Mouse (Mus musculus): ENCODE data around the gene AC124502.3. TPM values are rescaled to one million over a fixed set of nuclear protein-coding genes. Genes with fewer than 3 reads are reported as not detected.
A peak's percentile ranks its signal among the peaks of the same experiment; 100 is the strongest.

Gene AC124502.3
- total RNA-seq, 2 experiments from 2014 or later, result 3.4 to 6.9 TPM

DNA sequence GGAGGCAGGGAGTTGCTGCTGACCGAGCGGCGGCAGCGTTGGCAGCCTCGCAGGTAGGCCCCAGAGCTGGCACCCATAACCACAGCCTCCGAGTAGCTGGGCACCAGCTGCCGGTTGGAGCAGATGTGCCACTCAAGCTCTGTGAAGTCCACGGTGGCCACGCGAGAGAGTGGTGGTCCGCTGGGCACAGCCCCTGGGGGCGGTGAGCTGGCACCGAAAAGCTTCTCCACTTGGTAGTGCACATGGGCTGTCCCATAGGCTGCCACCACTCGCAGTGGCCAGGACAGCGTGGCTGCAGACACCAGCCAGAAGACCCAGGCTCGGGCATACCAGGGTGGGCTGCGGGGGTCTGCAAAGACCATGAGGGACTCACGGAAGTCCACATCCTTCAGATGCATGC, 43.3 kb downstream of the AC124502.3 start:
- DNase-seq (ENCODE audit: low spot score in 2 of 2), result no peak

DNA sequence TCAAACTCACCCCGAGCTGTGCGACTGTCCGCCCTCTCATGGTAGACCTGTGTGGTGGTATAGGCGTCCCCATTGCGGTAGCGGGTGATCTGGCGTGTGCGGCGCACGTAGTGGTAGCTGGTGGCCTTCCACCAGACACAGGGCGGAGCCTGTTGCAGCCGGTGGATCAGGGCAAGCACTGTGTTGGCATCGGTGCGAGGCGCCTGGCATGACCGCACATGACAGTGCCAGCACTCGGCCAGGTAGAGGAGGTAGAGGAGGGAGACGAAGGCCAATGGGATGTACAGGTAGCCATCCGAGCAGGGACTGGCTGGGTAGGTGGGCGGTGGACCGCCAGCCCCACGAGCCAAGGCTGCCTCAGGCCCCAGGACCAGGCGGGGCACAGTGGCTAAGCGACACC, 43.9 kb downstream of the AC124502.3 start:
- no peak for DNase-seq (ENCODE audit: low spot score in 2 of 2)

DNA sequence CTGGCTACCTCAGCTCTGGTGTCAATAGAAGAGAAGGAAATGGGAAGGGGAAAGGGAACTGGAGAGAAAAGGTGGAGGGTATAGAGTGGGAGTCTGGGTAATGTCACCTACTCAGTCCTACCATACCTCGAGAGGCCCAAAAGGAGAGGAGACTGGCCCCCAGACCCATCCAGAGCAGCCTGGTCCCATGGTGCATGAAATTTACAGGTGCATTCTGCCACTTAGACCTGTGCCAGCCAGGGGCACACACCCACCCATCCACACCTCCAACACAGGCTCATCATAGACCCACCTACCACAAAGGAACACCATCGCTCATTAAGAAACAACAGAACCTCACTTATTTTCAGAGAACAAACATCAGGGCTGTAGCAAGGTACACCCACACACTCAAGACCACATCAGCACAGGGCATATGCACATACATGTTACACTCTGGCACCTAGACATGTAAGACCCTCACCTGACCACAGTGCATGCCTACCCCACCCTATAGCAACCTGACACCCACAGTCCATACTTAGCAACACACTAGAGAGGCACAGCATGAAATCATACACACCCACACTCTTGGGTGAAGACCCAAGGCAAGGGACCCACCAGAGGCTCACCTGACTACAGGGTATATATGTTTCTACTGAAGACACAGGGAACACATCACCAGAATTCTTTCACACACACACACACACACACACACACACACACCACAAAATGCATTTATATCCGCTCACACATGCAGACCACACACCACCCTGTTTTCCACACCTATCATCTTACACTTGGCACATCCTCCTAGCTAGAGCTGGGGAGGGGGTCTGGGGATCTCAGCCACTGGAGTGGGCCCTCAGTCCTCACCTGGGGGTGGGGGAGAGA, 45.5 kb downstream of the AC124502.3 start:
- DNase-seq (ENCODE audit: low spot score in 2 of 2), result no peak

DNA sequence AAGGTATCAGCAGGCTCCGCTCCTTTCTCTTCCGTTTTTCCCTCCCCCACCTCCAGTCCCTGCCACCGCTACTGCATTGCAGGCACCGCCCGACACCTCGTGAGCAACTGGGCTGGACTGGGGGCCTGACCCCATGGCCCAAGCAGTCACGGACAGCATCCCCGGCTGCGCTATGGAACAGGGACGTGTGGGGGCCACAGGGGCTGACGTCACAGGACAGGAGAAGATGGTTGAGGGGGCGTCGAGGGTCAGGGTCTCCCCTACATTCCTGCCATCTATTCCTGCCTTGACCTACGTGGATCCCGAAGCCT, 46.1 kb downstream of the AC124502.3 start:
- peak in 1 of 2 experiments; percentile 28 for DNase-seq (ENCODE audit: low spot score in 2 of 2)

DNA sequence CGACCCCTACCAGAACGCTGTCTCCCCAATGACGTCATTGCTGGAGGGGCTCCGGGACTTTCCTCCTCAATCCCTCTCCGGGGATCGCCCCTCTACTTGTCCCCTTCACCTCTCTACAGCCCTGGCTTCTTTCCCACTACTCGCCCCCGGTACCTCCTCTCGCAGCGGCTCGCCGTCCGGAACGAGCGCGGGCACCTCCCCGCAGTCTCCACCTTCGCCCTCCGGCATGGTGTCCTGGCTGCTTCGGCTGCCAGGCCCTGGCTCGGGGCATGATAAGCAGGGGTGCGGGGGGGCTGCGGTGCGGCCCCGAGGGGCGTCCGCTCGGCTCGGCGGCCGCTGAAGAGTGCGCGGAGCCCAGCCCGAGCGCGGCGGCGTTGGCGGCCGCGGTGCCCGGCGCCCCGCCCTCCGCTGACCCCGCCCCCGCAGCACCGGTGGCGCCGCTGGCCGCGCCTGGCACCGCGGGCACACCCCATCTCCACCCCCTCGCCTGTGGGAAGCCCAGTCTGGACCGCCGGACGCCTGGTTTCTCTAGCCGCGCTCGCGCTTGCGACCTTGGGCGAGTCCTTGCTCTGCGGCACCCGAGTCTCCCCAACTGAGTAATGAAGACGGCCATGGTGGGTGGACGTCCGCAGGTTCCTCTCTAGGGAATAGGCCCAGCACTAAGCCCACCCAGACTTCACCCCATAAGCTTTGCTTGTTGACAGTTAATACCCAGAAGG, 46.6 kb downstream of the AC124502.3 start, which contains the start of gene Tmem151a:
TSS of gene Tmem151a (minus strand) at position 387 of the 719 bp plus-strand sequence.
- peak; percentile 41 to 51 for DNase-seq (ENCODE audit: low spot score in 2 of 2)

DNA sequence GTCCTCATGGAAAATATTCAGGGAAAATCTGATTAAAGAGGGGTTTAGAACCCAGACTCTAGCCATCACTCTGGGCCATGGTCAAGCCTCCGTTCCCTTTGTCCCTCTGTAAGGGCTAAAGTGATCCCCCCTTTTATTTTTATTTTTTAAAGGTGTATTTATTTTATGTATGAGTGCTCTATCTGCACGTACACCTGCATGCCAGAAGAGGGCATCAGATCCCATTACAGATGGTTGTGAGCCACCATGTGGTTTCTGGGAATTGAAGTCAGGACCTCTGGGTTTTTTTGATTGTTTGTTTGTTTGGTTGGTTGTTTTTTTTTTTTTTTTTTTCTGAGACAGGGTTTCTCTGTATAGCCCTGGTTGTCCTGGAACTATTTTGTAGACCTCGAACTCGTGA, 47.8 kb downstream of the AC124502.3 start:
- peak in 1 of 2 experiments; percentile 10 for DNase-seq (ENCODE audit: low spot score in 2 of 2)

DNA sequence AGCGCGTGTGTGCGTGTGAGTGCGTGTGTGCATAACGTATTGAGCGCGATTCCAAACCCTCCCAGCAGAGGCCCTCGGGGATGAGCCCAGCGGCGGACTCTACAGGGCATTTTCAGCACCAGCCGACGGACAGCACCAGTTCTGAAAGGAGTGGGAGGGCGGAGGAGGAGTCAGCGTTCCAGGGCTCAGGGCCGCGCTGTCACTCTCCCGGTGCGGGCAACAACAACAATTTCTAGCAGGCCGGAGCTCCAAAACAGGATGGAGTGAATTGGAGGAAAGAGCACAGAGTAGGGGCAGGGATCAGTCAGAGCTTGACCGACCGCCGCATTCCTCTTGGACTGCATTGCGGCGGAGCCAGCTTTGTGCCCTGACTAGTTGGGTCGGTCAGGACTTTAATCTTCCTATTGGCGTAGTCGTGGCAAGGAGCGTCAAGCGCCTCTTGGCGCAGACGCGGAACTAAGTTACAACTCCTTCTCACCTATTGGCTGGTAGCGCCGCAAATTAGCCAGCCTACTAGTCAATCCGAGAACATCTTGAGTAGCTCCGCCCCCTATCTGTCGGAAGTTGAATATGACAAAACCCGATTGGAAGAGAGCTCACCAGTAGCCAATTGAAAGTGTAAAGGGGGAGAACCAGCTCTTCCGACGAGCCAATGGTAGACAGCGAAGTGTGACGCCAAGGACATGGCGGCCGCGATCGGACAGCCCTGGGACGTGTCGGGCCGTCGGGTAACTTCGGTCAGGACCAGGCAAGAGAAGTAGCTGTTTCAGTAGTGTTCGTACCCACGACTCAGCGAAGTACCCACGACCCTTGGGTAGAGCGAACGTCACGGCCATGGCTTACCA, 49.4 kb downstream of the AC124502.3 start, which contains the start of gene Yif1a:
TSS of gene Yif1a (plus strand) at position 655 of the 845 bp plus-strand sequence.
- DNase-seq (ENCODE audit: low spot score in 2 of 2), result peak; percentile 89 to 91

DNA sequence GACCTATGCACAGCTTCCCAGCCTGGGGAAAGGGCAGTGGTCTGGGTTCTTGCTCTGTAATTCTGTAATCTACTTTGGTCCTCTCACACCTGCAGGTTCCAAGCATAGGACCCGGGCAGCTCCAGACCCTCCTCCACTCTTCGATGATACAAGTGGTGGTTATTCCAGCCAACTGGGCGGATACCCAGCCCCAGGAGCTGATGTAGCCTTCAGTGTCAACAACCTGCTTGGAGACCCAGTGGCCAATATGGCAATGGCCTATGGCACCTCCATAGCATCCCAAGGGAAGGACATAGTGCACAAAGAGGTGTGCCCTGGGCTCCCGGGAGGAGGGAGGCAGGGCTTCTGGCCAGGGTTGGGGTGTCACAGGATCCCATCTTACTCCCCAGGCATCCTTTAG, 50.6 kb downstream of the AC124502.3 start:
- DNase-seq (ENCODE audit: low spot score in 2 of 2), result no peak

DNA sequence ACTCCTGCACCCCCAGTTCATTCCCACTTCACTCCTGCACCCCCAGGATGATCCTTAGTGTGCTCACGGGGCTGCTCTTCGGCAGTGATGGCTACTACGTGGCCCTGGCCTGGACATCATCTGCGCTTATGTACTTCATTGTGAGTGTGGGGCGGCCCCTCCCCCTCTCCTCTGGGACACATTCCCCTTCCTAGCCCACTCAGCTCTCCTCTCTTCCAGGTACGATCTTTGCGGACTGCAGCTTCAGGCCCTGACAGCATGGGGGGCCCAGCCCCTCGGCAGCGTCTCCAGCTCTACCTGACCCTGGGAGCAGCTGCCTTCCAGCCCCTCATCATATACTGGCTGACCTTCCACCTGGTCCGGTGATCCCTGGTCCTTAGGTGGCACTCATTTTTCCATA, 53.4 kb downstream of the AC124502.3 start:
- DNase-seq (ENCODE audit: low spot score in 2 of 2), result no peak

DNA sequence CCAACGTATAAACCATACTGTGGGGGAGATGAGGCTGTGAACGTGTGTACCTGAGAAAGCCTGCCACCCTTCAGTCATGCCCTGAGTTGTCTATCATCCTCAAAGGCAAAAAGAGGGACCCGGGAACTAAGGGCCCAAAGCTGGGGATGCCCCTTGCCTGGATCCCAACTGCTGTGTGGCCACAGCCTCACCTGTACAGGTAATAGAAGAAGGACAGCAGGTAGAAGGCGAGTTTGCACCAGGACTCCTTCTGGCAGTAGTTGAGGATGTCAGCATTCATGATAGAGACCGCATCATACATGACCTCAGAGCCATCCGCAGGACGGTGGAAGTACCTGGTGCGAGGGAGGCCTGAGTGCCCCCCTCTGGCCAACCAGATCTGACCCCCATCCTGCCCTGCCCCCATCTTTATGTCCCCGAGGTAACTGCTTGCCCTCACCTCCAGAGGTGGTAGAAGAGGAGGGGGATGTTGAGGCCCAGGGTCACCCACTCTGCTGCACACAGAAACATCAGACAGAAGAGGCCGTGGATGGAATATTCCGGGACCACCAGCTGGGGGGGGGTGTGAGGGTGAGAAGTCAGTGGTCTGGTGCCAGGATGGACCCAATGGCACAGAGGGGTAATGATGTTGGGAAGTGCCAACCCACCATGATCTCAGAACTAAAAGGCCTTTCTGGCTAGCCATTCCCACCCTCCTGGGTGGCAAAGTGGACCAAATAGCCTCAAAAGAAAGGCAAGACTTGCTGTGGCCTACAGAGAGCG, 55.0 kb downstream of the AC124502.3 start:
- no peak for DNase-seq (ENCODE audit: low spot score in 2 of 2)

DNA sequence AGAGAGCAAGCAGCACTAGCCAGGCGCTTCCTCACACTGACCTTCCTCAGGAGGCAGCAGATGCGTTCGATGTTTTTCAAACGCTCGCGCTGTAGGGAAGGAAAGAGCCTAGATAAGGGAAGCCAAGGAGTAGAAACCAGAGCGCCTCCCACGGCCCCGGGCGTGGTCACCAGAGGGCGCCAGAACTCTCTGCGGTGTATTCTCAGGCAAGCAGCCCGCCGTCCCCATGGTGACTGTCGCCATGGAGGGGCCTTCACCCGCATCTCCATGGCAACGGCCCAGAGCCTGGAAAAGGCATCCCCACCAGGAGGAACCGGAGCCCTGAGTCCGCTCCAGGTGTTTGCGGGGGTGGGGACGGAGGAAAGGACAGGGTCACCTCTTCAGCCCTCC, 55.5 kb downstream of the AC124502.3 start:
- peak; percentile 99 for DNase-seq (ENCODE audit: low spot score in 2 of 2)

DNA sequence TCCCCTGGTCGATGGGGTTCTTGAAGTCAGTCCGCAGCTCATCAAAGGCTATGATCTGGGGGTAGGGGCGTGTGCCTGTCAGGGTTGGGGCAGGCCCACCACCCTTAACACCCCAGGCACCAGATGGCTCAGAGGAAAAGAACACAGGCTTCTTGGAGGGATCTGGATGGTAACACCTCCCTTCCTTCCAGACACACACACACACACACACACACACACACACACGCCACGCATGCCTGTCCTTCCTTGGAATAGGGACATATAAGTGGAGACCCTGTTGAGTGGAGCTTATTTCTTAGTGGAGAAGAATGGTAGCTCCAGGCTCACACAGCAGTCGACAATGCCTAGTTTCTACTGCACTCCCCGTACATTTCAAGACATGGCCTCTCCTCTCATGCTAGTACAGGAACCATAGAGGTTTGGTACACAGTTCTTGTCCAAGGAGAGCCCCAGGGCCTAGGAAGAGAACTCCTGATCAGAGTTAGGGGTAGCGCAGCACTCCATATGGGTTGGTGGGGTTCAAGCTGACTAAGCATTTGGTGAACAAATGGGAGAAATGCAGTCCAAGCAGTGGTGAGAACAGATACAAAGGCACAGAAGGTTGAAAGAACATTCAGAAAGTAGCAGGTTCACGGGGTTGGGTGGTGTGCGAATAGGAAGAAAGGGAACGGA, 56.2 kb downstream of the AC124502.3 start:
- DNase-seq (ENCODE audit: low spot score in 2 of 2), result no peak

DNA sequence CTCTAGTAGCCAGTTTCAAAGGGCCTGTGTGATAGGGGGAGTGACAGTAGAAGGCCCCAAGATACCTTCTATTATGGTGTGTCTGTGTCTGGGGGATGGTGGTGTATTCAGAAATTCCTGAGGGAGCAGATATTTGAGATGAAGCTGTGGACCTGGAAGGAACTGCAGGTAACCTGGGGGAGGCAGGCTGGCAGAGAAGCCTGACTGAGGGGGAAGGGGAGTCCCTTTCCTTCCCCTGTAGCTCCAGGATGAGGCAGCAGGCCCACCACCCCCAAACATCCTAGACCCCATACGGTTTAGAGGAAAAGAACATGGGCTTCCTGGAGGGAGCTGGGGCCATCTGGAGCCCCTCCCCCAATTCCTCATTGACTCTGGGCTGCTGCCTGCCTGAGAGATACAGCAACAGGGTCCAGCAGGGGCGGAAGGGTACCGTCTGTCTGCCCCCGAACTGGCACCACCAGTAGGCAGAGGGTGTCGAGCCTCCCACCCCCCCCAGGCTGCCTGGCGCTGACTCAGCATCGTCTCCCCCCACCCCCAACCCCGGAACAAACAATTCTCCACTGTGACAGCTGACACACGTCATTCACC, 57.3 kb downstream of the AC124502.3 start:
- peak; percentile 73 to 78 for DNase-seq (ENCODE audit: low spot score in 2 of 2)

DNA sequence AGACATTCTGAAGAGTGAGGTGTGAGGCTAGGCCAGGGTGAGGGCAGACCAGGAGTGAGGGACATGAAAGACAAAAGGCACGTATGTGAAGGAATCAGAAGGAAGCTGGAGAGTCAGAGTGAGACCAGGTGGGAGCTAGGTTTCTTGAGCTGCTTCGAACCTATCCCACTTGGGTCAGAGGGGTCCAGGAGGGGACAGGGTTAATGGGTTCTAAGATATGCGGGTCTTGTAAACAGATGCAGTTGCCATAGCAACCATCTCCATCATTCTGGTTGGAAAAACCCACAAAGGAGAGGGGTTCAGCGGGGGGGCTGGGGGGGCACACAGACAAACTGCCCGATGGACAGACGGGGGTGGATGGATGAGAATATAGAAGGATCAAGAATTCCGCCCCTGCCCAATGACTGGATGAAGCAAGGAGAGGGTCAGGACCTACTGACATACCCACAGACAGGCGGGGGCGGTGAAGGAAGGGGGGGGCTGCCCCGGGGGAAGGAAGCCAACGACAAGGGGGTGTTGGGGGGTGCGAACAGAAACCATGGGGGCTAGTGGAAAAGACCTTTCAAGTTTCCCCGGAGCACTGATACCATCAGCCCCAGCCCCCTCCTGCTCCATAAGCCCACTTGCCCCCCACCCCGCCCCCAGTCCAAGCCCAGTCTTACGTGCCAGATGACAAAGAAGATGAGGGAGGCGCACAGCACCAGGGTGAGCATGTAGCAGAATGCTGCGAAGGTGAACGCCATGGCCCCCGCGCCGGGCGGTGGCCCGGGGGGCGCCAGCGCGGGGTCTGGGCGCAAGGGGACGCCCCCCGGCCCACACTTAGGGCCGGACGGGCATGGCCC, 59.1 kb downstream of the AC124502.3 start:
- DNase-seq (ENCODE audit: low spot score in 2 of 2), result peak in 1 of 2 experiments; percentile 25

DNA sequence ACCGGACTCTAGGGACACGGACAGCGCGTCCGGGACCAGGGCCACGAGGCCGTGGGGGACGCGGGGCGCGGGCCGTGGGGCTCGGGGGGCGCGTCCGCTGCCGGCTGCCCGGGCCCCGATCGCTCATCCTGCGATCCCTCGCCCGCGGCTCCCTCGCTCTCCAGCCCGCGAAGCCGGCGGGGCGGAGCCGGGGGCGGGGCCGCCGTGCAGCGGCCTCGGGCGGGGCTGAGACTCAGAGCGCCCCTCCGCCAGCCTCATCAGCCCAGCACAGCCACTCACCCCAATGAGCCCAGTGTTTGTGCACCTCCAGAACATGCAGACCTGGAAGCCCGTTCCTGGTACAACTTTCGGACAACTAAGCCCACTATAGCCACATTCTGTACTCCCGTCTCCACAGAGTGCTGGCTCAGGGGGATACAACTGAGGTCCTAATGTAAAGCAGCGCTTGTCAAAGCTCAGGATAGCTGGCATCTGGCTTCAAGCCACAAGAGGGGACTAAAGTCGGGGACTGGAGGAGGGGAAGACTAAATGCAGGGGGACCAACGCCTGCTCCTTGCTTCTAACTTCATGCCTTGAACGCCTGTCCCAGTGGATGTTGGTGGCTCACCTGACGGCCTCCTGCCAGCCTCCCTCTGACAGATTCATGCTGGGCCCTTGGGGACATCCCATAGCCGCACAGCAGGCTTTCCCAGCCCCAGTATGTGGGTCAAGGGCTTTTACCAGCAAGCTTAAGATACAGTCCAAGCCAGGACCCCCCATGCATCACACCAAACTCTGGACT, 59.9 kb downstream of the AC124502.3 start, which contains the start of gene Cnih2:
TSS of gene Cnih2 (minus strand) at position 159 of the 781 bp plus-strand sequence.
- DNase-seq (ENCODE audit: low spot score in 2 of 2), result peak; percentile 71 to 82
